Mouse (Mus musculus) bone marrow macrophage, adult 2 months (primary cell): ENCODE results near the gene Ralgapa1. TPM values are rescaled to one million over a fixed set of nuclear protein-coding genes. Genes with fewer than 3 reads are reported as not detected.
"Not testable (repeated sequence)": the region's sequence is repeated elsewhere in the genome, so short reads cannot be mapped to it uniquely, and the experiment has no call there.

Source experiments
- H3K27ac ChIP-seq: 2 replicates; pipeline ENCODE4 v1.5.1; 2012; ENCODE audit warnings: low read depth, low read length; ENCODE audit not compliant: insufficient read depth
- H3K4me1 ChIP-seq: 2 replicates; pipeline ENCODE4 v1.6.1; 2012; ENCODE audit warnings: low read length; ENCODE audit not compliant: control insufficient read depth, insufficient read depth
- H3K4me3 ChIP-seq: 2 replicates; pipeline ENCODE4 v1.5.1; 2012; ENCODE audit warnings: mild to moderate bottlenecking, low read length, moderate library complexity; ENCODE audit not compliant: insufficient read depth
- CTCF ChIP-seq: IDR thresholded peaks from 2 replicates; pipeline ENCODE4 v1.5.1; 2012; ENCODE audit warnings: low read depth, mild to moderate bottlenecking, low read length, moderate library complexity
- POLR2A ChIP-seq: IDR thresholded peaks from 2 replicates; pipeline ENCODE4 v1.6.1; 2012; ENCODE audit warnings: mild to moderate bottlenecking, low read depth, low read length, borderline replicate concordance
- polyA plus RNA-seq: library from polyadenylated mRNA; stranded (reverse); fragments of >200 nt; gene quantifications from 2 replicates; pipeline ENCODE4 v1.2.4, GENCODE M21; 2012; ENCODE audit not compliant: missing spikeins, insufficient read depth, insufficient read length

Gene Ralgapa1
- polyA plus RNA-seq, 1 experiment: 19.5 TPM

DNA sequence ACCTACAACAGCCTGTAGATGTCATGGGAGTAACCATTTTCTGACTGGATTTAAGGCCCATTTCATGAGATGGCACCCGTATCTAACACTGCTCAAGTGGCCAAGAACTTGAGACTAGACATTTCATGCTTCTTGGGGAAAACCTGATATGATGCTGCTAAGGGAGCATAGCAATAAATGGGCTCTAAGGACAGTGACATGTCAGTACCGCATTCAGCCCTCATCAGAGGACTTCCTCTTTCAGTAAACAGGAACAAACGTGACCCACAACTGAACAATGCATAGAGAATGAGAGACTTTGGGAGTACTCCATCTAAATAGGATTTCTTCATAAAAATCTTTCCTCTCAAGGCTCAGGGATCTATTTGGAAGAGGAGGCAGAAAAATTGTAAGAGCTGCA, 46.7 kb downstream of the Ralgapa1 start:
- H3K27ac ChIP-seq: no peak overlapping the region
- H3K4me3 ChIP-seq: no peak overlapping the region
- H3K4me1 ChIP-seq: peaks cover 6% of the 10 kb centered on the region
- TF ChIP-seq POLR2A: no peak
- TF ChIP-seq CTCF: no peak

GRCm38 (mm10) chr12:55720319-55720718, 100.6 kb downstream of the Ralgapa1 start:
- Histone ChIP-seq H3K27ac (no peak overlapping the region), H3K4me1 (no peaks in the 10 kb centered on the region), H3K4me3 (no peak overlapping the region)
- TF ChIP-seq CTCF (no peak), POLR2A (no peak)

- Histone ChIP-seq H3K4me3 (no peak overlapping the region), H3K27ac (no peak overlapping the region), H3K4me1 (no peaks in the 10 kb centered on the region)
- TF ChIP-seq CTCF (no peak), POLR2A (no peak)
These were observed 115.1 kb downstream of the Ralgapa1 start for GRCm38 (mm10) chr12:55705881-55706280.

GRCm38 (mm10) chr12:55666699-55667098, 154.3 kb downstream of the Ralgapa1 start:
- TF ChIP-seq CTCF: no peak
- no peak for TF ChIP-seq POLR2A
- Histone ChIP-seq H3K27ac (no peak overlapping the region), H3K4me1 (no peaks in the 10 kb centered on the region), H3K4me3 (no peak overlapping the region)

- H3K27ac ChIP-seq, H3K4me3 ChIP-seq, H3K4me1 ChIP-seq: not testable (repeated sequence)
These were observed 157.8 kb downstream of the Ralgapa1 start for GRCm38 (mm10) chr12:55663194-55663593.

DNA sequence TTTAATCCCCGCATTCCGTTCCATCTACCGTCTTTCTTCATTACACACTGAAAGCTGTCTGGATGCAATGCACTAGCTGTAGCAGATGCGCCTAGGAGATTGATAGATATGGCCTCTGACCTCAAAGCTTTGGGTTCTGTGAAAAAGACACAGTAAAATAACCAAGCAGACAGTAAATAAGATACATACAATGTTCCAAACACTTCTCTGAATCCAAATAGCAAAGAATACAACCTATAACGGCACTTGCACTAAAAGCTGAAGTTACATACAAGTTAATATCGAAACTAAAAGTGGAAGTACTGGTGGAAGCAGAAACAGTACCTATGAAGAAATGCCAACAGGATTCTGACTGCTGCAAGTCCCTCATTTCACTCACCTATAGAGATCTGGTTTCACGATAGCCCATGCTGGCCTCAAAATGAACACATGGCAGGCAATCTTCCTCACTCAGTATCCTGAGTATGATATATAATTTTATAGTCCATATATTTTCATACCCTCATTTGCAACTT, 172.9 kb downstream of the Ralgapa1 start:
- Histone ChIP-seq H3K27ac (no peak overlapping the region), H3K4me1 (peaks cover 6% of the 10 kb centered on the region), H3K4me3 (no peak overlapping the region)
- TF ChIP-seq CTCF: no peak
- TF ChIP-seq POLR2A: no peak

DNA sequence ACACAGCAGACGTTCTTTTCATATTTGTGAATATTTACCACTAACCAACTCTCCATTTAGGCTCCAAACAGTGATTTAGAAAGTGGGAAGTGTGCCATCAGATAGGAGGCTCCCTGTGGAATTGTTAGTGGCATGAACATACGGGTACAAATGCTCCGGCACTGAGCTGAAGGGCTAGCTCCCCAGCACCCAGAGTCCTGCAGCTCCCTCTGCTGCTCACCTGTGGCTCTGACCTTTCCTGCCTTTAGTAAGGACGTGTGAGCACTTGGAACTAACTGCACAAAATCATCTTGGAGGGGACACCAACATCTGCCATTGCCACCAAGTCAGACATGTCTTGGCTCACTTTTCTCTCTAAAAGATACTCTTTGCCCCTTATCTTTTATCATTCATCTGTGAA, 194.3 kb downstream of the Ralgapa1 start:
- H3K4me3 ChIP-seq: no peak overlapping the region

DNA sequence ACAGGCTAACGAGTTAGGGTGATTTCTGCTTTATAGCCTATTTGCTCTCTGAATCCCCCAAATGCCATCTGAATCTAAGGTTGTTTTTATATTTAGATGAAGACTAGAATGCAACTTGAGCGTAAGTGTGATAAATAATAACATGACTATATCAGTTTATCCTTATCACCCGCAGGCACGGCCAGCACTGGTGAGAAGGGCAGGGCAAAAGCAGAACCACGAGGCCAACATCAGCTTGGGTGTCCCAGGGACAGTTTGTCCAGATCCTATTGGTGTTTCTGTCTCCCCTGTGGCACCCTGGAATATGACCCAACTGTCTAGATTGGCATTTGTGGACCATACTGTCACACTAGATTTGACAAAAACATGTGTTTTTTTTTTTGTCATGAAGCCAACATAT, 197.7 kb downstream of the Ralgapa1 start:
- Histone ChIP-seq H3K4me1 (peaks cover 4% of the 10 kb centered on the region), H3K4me3 (no peak overlapping the region), H3K27ac (no peak overlapping the region)
- TF ChIP-seq CTCF: no peak
- no peak for TF ChIP-seq POLR2A

More for the DNA sequence above, 194.3 kb downstream of the Ralgapa1 start:
- no peak overlapping the region for H3K27ac ChIP-seq
- TF ChIP-seq POLR2A (no peak), CTCF (no peak)
- peaks cover 4% of the 10 kb centered on the region for H3K4me1 ChIP-seq

GRCm38 (mm10) chr12:55622615-55623245, 198.2 kb downstream of the Ralgapa1 start:
- Histone ChIP-seq H3K4me3 (no peak overlapping the region), H3K4me1 (peaks cover 4% of the 10 kb centered on the region), H3K27ac (no peak overlapping the region)
- no peak for TF ChIP-seq CTCF
- no peak for TF ChIP-seq POLR2A

- TF ChIP-seq POLR2A (no peak), CTCF (no peak)
- Histone ChIP-seq H3K4me1 (peaks cover 4% of the 10 kb centered on the region), H3K4me3 (no peak overlapping the region), H3K27ac (no peak overlapping the region)
These were observed 200.6 kb downstream of the Ralgapa1 start for GRCm38 (mm10) chr12:55620321-55620720.

- no peak overlapping the region for H3K27ac ChIP-seq
- H3K4me3 ChIP-seq: no peak overlapping the region
- H3K4me1 ChIP-seq: no peaks in the 10 kb centered on the region
- TF ChIP-seq CTCF (no peak), POLR2A (no peak)
These were observed 210.2 kb downstream of the Ralgapa1 start for GRCm38 (mm10) chr12:55610812-55611211.
